Mouse (Mus musculus): ENCODE data around the gene Bak1. TPM values are rescaled to one million over a fixed set of nuclear protein-coding genes. Genes with fewer than 3 reads are reported as not detected.

Bak1 gene
- polyA plus RNA-seq, 1 experiment, result 50.3 TPM

- Histone ChIP-seq H3K27me3 (ENCODE audit: control insufficient read depth, insufficient read depth, low read length) (no peaks in the 10 kb centered on the region), H3K27ac (ENCODE audit: insufficient read depth, low read length) (no peak overlapping the region), H3K4me1 (ENCODE audit: control insufficient read depth, insufficient read depth, insufficient read length) (peaks cover 36% of the 10 kb centered on the region; the same call in 1 of the 2 replicates), H3K36me3 (ENCODE audit: control insufficient read depth, insufficient read depth, low read length) (peaks cover 1% of the 10 kb centered on the region; the same call in 1 of the 2 replicates), H3K4me3 (ENCODE audit: extremely low read depth, insufficient read depth, insufficient read length) (no peak overlapping the region)
- no peak for TF ChIP-seq POLR2A (IDR thresholded peaks at IDR 0.05; ENCODE audit: low read depth, low read length)
- no peak for TF ChIP-seq CTCF (IDR thresholded peaks at IDR 0.05; ENCODE audit: extremely low read depth, insufficient read depth, insufficient read length, insufficient replicate concordance)
- DNase-seq (ENCODE audit: low read depth in 1 of 2, low spot score in 2 of 2), result no peak
- 42% methylated on average over 2 of the region's 2 CpGs for WGBS
Observed at GRCm38 (mm10) chr17:27064195-27064594, 35.4 kb upstream of the Bak1 start.

GRCm38 (mm10) chr17:27063717-27064116, 34.9 kb upstream of the Bak1 start:
- Histone ChIP-seq H3K4me1 (ENCODE audit: control insufficient read depth, insufficient read depth, insufficient read length) (peaks cover 41% of the 10 kb centered on the region; the same call in 1 of the 2 replicates), H3K27ac (ENCODE audit: insufficient read depth, low read length) (no peak overlapping the region), H3K36me3 (ENCODE audit: control insufficient read depth, insufficient read depth, low read length) (peaks cover 1% of the 10 kb centered on the region; the same call in 1 of the 2 replicates), H3K4me3 (ENCODE audit: extremely low read depth, insufficient read depth, insufficient read length) (no peak overlapping the region), H3K27me3 (ENCODE audit: control insufficient read depth, insufficient read depth, low read length) (no peaks in the 10 kb centered on the region)
- TF ChIP-seq CTCF (IDR thresholded peaks at IDR 0.05; ENCODE audit: extremely low read depth, insufficient read depth, insufficient read length, insufficient replicate concordance) (no peak), POLR2A (IDR thresholded peaks at IDR 0.05; ENCODE audit: low read depth, low read length) (no peak)
- WGBS, result 37% methylated on average over 6 of the region's 6 CpGs
- no peak for DNase-seq (ENCODE audit: low read depth in 1 of 2, low spot score in 2 of 2)

GRCm38 (mm10) chr17:27062684-27063083, 33.9 kb upstream of the Bak1 start:
- Histone ChIP-seq H3K27me3 (ENCODE audit: control insufficient read depth, insufficient read depth, low read length) (no peaks in the 10 kb centered on the region), H3K4me1 (ENCODE audit: control insufficient read depth, insufficient read depth, insufficient read length) (peaks cover 45% of the 10 kb centered on the region; the same call in 1 of the 2 replicates), H3K36me3 (ENCODE audit: control insufficient read depth, insufficient read depth, low read length) (peaks cover 1% of the 10 kb centered on the region; the same call in 1 of the 2 replicates), H3K27ac (ENCODE audit: insufficient read depth, low read length) (no peak overlapping the region), H3K4me3 (ENCODE audit: extremely low read depth, insufficient read depth, insufficient read length) (no peak overlapping the region)
- TF ChIP-seq POLR2A (IDR thresholded peaks at IDR 0.05; ENCODE audit: low read depth, low read length) (no peak), CTCF (IDR thresholded peaks at IDR 0.05; ENCODE audit: extremely low read depth, insufficient read depth, insufficient read length, insufficient replicate concordance) (no peak)
- 94% methylated on average over 7 of the region's 7 CpGs for WGBS
- no peak for DNase-seq (ENCODE audit: low read depth in 1 of 2, low spot score in 2 of 2)

- Histone ChIP-seq H3K27ac (ENCODE audit: insufficient read depth, low read length) (no peak overlapping the region), H3K27me3 (ENCODE audit: control insufficient read depth, insufficient read depth, low read length) (no peaks in the 10 kb centered on the region), H3K4me1 (ENCODE audit: control insufficient read depth, insufficient read depth, insufficient read length) (peaks cover 45% of the 10 kb centered on the region; the same call in 1 of the 2 replicates), H3K4me3 (ENCODE audit: extremely low read depth, insufficient read depth, insufficient read length) (no peak overlapping the region), H3K36me3 (ENCODE audit: control insufficient read depth, insufficient read depth, low read length) (peaks cover 1% of the 10 kb centered on the region; the same call in 1 of the 2 replicates)
- no peak for DNase-seq (ENCODE audit: low read depth in 1 of 2, low spot score in 2 of 2)
- no peak for TF ChIP-seq CTCF (IDR thresholded peaks at IDR 0.05; ENCODE audit: extremely low read depth, insufficient read depth, insufficient read length, insufficient replicate concordance)
- no peak for TF ChIP-seq POLR2A (IDR thresholded peaks at IDR 0.05; ENCODE audit: low read depth, low read length)
- WGBS, result 94% methylated on average over 3 of the region's 3 CpGs
Observed at GRCm38 (mm10) chr17:27061727-27062126, 32.9 kb upstream of the Bak1 start.

GRCm38 (mm10) chr17:27060698-27061097, 31.9 kb upstream of the Bak1 start:
- no peak overlapping the region for H3K27ac ChIP-seq (ENCODE audit: insufficient read depth, low read length)
- no peak for DNase-seq (ENCODE audit: low read depth in 1 of 2, low spot score in 2 of 2)
- TF ChIP-seq CTCF (IDR thresholded peaks at IDR 0.05; ENCODE audit: extremely low read depth, insufficient read depth, insufficient read length, insufficient replicate concordance), result no peak
- no peak for TF ChIP-seq POLR2A (IDR thresholded peaks at IDR 0.05; ENCODE audit: low read depth, low read length)
- H3K4me1 ChIP-seq (ENCODE audit: control insufficient read depth, insufficient read depth, insufficient read length), result peaks cover 43% of the 10 kb centered on the region; the same call in 1 of the 2 replicates
- H3K27me3 ChIP-seq (ENCODE audit: control insufficient read depth, insufficient read depth, low read length), result no peaks in the 10 kb centered on the region
- no peak overlapping the region for H3K4me3 ChIP-seq (ENCODE audit: extremely low read depth, insufficient read depth, insufficient read length)
- peaks cover 1% of the 10 kb centered on the region; the same call in 1 of the 2 replicates for H3K36me3 ChIP-seq (ENCODE audit: control insufficient read depth, insufficient read depth, low read length)
- whole genome bisulfite sequencing, result 19% methylated on average over 7 of the region's 8 CpGs

GRCm38 (mm10) chr17:27057517-27058055, 28.8 kb upstream of the Bak1 start:
- WGBS, result 1% methylated on average over 24 of the region's 24 CpGs
- H3K36me3 ChIP-seq (ENCODE audit: control insufficient read depth, insufficient read depth, low read length), result no peaks in the 10 kb centered on the region
- TF ChIP-seq CTCF (IDR thresholded peaks at IDR 0.05; ENCODE audit: extremely low read depth, insufficient read depth, insufficient read length, insufficient replicate concordance) (no peak), POLR2A (IDR thresholded peaks at IDR 0.05; ENCODE audit: low read depth, low read length) (peak; percentile 29; the same call in 1 of the 2 replicates)
- DNase-seq (ENCODE audit: low read depth in 1 of 2, low spot score in 2 of 2), result peak in 1 of 2 experiments; percentile 51
- H3K4me3 ChIP-seq (ENCODE audit: extremely low read depth, insufficient read depth, insufficient read length), result peak overlapping the region; percentile 66
- peaks cover 28% of the 10 kb centered on the region; the same call in 1 of the 2 replicates for H3K4me1 ChIP-seq (ENCODE audit: control insufficient read depth, insufficient read depth, insufficient read length)
- H3K27ac ChIP-seq (ENCODE audit: insufficient read depth, low read length), result peak overlapping the region; percentile 93
- H3K27me3 ChIP-seq (ENCODE audit: control insufficient read depth, insufficient read depth, low read length), result no peaks in the 10 kb centered on the region
